Mouse (Mus musculus) midbrain, embryonic 13.5 days (tissue): ENCODE data around the gene Gm17416. TPM values are rescaled to one million over a fixed set of nuclear protein-coding genes. Genes with fewer than 3 reads are reported as not detected.
A peak's percentile ranks its signal among the peaks of the same experiment; 100 is the strongest.

Experiments
- ATAC-seq: fragments of 200-750 bp; cut with Nextera tagmentation; 2 replicates; pipeline ENCODE4 v1.8.0; 2017; ENCODE audit warnings: mild to moderate bottlenecking, moderate TSS enrichment, moderate library complexity
- H3K27ac ChIP-seq: fragments of 300-500 bp; sonication (generic); 2 replicates; pipeline ENCODE4 v1.5.1; 2015; ENCODE audit warnings: inconsistent platforms, mild to moderate bottlenecking, moderate library complexity
- H3K27me3 ChIP-seq: fragments of 300-500 bp; sonication (generic); 2 replicates; pipeline ENCODE4 v1.6.1; 2015; ENCODE audit warnings: mild to moderate bottlenecking, inconsistent platforms
- H3K36me3 ChIP-seq: fragments of 300-500 bp; sonication (generic); 2 replicates; pipeline ENCODE4 v1.6.1; 2015; ENCODE audit warnings: mild to moderate bottlenecking, inconsistent platforms
- H3K4me1 ChIP-seq: fragments of 300-500 bp; sonication (generic); replicated peaks from 2 replicates; pipeline ENCODE4 v1.6.1; 2015; ENCODE audit warnings: inconsistent platforms
- H3K4me2 ChIP-seq: fragments of 300-500 bp; sonication (generic); replicated peaks from 2 replicates; pipeline ENCODE4 v1.6.1; 2015; ENCODE audit warnings: moderate library complexity, mild to moderate bottlenecking, inconsistent platforms
- H3K4me3 ChIP-seq: fragments of 300-500 bp; sonication (generic); replicated peaks from 2 replicates; pipeline ENCODE4 v1.5.1; 2015; ENCODE audit warnings: mild to moderate bottlenecking, inconsistent platforms
- H3K9ac ChIP-seq: fragments of 300-500 bp; sonication (generic); replicated peaks from 2 replicates; pipeline ENCODE4 v1.6.1; 2015; ENCODE audit warnings: mild to moderate bottlenecking, inconsistent platforms
- H3K9me3 ChIP-seq: fragments of 300-500 bp; sonication (generic); 2 replicates; pipeline ENCODE4 v1.6.1; 2016; ENCODE audit warnings: mild to moderate bottlenecking, inconsistent platforms
- WGBS: fragments of 180-500 bp; shearing (Covaris S2); methylation state at CpG from one replicate; pipeline ENCODE4 v1.1.7; 2015; 5-methylcytosine and 5-hydroxymethylcytosine counted together
- polyA plus RNA-seq: library from polyadenylated mRNA; unstranded; fragments of >200 nt; fragmentation: Nextera tagmentation; extraction: Ambion mirVana; gene quantifications from 2 replicates; pipeline ENCODE4 v1.2.1, GENCODE M21; 2015

Gene Gm17416
- not detected in 2 replicates for polyA plus RNA-seq

GRCm38 (mm10) chr2:152569038-152569437, at the start of gene Gm17416:
Gene Gm17416, plus strand, starts transcription at chr2:152569338.
- ATAC-seq, result no peak
- no peaks in the 10 kb centered on the region for H3K27me3 ChIP-seq
- H3K9ac ChIP-seq, result no peak within 1 kb of the TSS
- H3K9me3 ChIP-seq, result no peaks in the 10 kb centered on the region
- no peak within 1 kb of the TSS for H3K4me3 ChIP-seq
- no peaks in the 10 kb centered on the region for H3K36me3 ChIP-seq
- H3K27ac ChIP-seq, result no peak within 1 kb of the TSS
- H3K4me2 ChIP-seq, result no peak within 1 kb of the TSS
- no peaks in the 10 kb centered on the region for H3K4me1 ChIP-seq
- WGBS, result 89% methylated on average over 5 of the region's 5 CpGs

GRCm38 (mm10) chr2:152539944-152540710, 29.0 kb upstream of the Gm17416 start, which contains the start of gene Defb29:
Gene Defb29, minus strand, starts transcription at chr2:152540098.
- H3K36me3 ChIP-seq, result no peaks in the 10 kb centered on the region
- H3K27me3 ChIP-seq, result no peaks in the 10 kb centered on the region
- no peak within 1 kb of the TSS for H3K4me3 ChIP-seq
- WGBS, result 60% methylated on average over 13 of the region's 13 CpGs
- H3K4me1 ChIP-seq, result no peaks in the 10 kb centered on the region
- H3K9me3 ChIP-seq, result no peaks in the 10 kb centered on the region
- no peak for ATAC-seq
- no peak within 1 kb of the TSS for H3K9ac ChIP-seq
- H3K27ac ChIP-seq, result no peak within 1 kb of the TSS
- no peak within 1 kb of the TSS for H3K4me2 ChIP-seq

- no peaks in the 10 kb centered on the region for H3K27me3 ChIP-seq
- H3K4me2 ChIP-seq, result no peak overlapping the region
- H3K9me3 ChIP-seq, result no peaks in the 10 kb centered on the region
- H3K9ac ChIP-seq, result no peak overlapping the region
- no peak for ATAC-seq
- no peak overlapping the region for H3K4me3 ChIP-seq
- H3K27ac ChIP-seq, result no peak overlapping the region
- H3K4me1 ChIP-seq, result no peaks in the 10 kb centered on the region
- 89% methylated on average over 9 of the region's 9 CpGs for WGBS
- no peaks in the 10 kb centered on the region for H3K36me3 ChIP-seq
Observed at GRCm38 (mm10) chr2:152541979-152542378, 27.2 kb upstream of the Gm17416 start.

GRCm38 (mm10) chr2:152542897-152543296, 26.2 kb upstream of the Gm17416 start:
- no peak overlapping the region for H3K4me3 ChIP-seq
- no peak overlapping the region for H3K27ac ChIP-seq
- WGBS, result 77% methylated on average over 2 of the region's 2 CpGs
- H3K4me2 ChIP-seq, result no peak overlapping the region
- no peak for ATAC-seq
- H3K27me3 ChIP-seq, result no peaks in the 10 kb centered on the region
- H3K9me3 ChIP-seq, result no peaks in the 10 kb centered on the region
- H3K9ac ChIP-seq, result no peak overlapping the region
- no peaks in the 10 kb centered on the region for H3K36me3 ChIP-seq
- no peaks in the 10 kb centered on the region; the same call in 1 of the 2 replicates for H3K4me1 ChIP-seq

GRCm38 (mm10) chr2:152543478-152543877, 25.7 kb upstream of the Gm17416 start:
- H3K9me3 ChIP-seq, result no peaks in the 10 kb centered on the region
- no peak overlapping the region for H3K4me2 ChIP-seq
- 81% methylated on average over 4 of the region's 4 CpGs for WGBS
- no peak overlapping the region for H3K27ac ChIP-seq
- no peak overlapping the region for H3K9ac ChIP-seq
- no peaks in the 10 kb centered on the region; the same call in 1 of the 2 replicates for H3K4me1 ChIP-seq
- no peak for ATAC-seq
- no peaks in the 10 kb centered on the region for H3K36me3 ChIP-seq
- no peaks in the 10 kb centered on the region for H3K27me3 ChIP-seq
- H3K4me3 ChIP-seq, result no peak overlapping the region

GRCm38 (mm10) chr2:152544691-152545090, 24.4 kb upstream of the Gm17416 start:
- WGBS, result 29% methylated on average over 4 of the region's 4 CpGs
- H3K27ac ChIP-seq, result no peak overlapping the region
- 0 out of 2 replicates have a peak, but pooled peaks have one; percentile 27 for ATAC-seq
- no peak overlapping the region for H3K4me2 ChIP-seq
- no peaks in the 10 kb centered on the region for H3K27me3 ChIP-seq
- H3K4me1 ChIP-seq, result no peaks in the 10 kb centered on the region; the same call in 1 of the 2 replicates
- no peak overlapping the region for H3K9ac ChIP-seq
- no peak overlapping the region for H3K4me3 ChIP-seq
- no peaks in the 10 kb centered on the region for H3K36me3 ChIP-seq
- no peaks in the 10 kb centered on the region for H3K9me3 ChIP-seq

GRCm38 (mm10) chr2:152548124-152548523, 21.0 kb upstream of the Gm17416 start:
- Histone ChIP-seq H3K4me3 (no peak overlapping the region), H3K9ac (no peak overlapping the region), H3K36me3 (no peaks in the 10 kb centered on the region), H3K27ac (no peak overlapping the region), H3K27me3 (no peaks in the 10 kb centered on the region), H3K4me2 (no peak overlapping the region), H3K4me1 (no peaks in the 10 kb centered on the region; the same call in 1 of the 2 replicates), H3K9me3 (no peaks in the 10 kb centered on the region)
- no peak for ATAC-seq
- WGBS, result 76% methylated on average over 5 of the region's 5 CpGs

GRCm38 (mm10) chr2:152553774-152554423, 15.2 kb upstream of the Gm17416 start:
- peaks cover 7% of the 10 kb centered on the region for H3K4me1 ChIP-seq
- H3K4me2 ChIP-seq, result peak overlapping the region; percentile 36
- no peaks in the 10 kb centered on the region for H3K27me3 ChIP-seq
- WGBS, result 14% methylated on average over 16 of the region's 16 CpGs
- H3K36me3 ChIP-seq, result no peaks in the 10 kb centered on the region
- H3K27ac ChIP-seq, result no peak overlapping the region
- no peak for ATAC-seq
- no peak overlapping the region for H3K4me3 ChIP-seq
- H3K9me3 ChIP-seq, result no peaks in the 10 kb centered on the region
- no peak overlapping the region for H3K9ac ChIP-seq

- H3K36me3 ChIP-seq, result no peaks in the 10 kb centered on the region
- H3K9ac ChIP-seq, result no peak overlapping the region
- H3K27ac ChIP-seq, result no peak overlapping the region
- H3K9me3 ChIP-seq, result no peaks in the 10 kb centered on the region
- peaks cover 7% of the 10 kb centered on the region for H3K4me1 ChIP-seq
- no peak overlapping the region for H3K4me3 ChIP-seq
- WGBS, result 88% methylated on average over 7 of the region's 7 CpGs
- no peak overlapping the region for H3K4me2 ChIP-seq
- ATAC-seq, result no peak
- no peaks in the 10 kb centered on the region for H3K27me3 ChIP-seq
Observed at GRCm38 (mm10) chr2:152556655-152557054, 12.5 kb upstream of the Gm17416 start.

- Histone ChIP-seq H3K9me3 (no peaks in the 10 kb centered on the region), H3K9ac (no peak overlapping the region), H3K27me3 (no peaks in the 10 kb centered on the region), H3K4me1 (no peaks in the 10 kb centered on the region), H3K27ac (no peak overlapping the region), H3K4me2 (no peak overlapping the region), H3K36me3 (no peaks in the 10 kb centered on the region), H3K4me3 (no peak overlapping the region)
- 81% methylated on average over 4 of the region's 4 CpGs for WGBS
- ATAC-seq, result no peak
Observed at GRCm38 (mm10) chr2:152569881-152570280, 743 bp downstream of the Gm17416 start.

GRCm38 (mm10) chr2:152570313-152570712, 1.2 kb downstream of the Gm17416 start:
- Histone ChIP-seq H3K36me3 (no peaks in the 10 kb centered on the region), H3K4me1 (no peaks in the 10 kb centered on the region), H3K9ac (no peak overlapping the region), H3K4me3 (no peak overlapping the region), H3K4me2 (no peak overlapping the region), H3K27me3 (no peaks in the 10 kb centered on the region), H3K27ac (no peak overlapping the region), H3K9me3 (no peaks in the 10 kb centered on the region)
- ATAC-seq, result no peak
- WGBS, result 87% methylated on average over 6 of the region's 6 CpGs

GRCm38 (mm10) chr2:152572114-152572794, 3.1 kb downstream of the Gm17416 start, which contains the start of gene Defb21:
Gene Defb21, plus strand, starts transcription at chr2:152572744.
- Histone ChIP-seq H3K4me1 (no peaks in the 10 kb centered on the region), H3K27ac (no peak within 1 kb of the TSS), H3K9me3 (no peaks in the 10 kb centered on the region), H3K9ac (no peak within 1 kb of the TSS), H3K4me2 (no peak within 1 kb of the TSS), H3K4me3 (no peak within 1 kb of the TSS), H3K36me3 (no peaks in the 10 kb centered on the region), H3K27me3 (no peaks in the 10 kb centered on the region)
- no peak for ATAC-seq
- 63% methylated on average over 11 of the region's 11 CpGs for WGBS
